Mouse (Mus musculus) liver, embryonic 16.5 days (tissue): ENCODE results near the gene Padi1. TPM values are rescaled to one million over a fixed set of nuclear protein-coding genes. Genes with fewer than 3 reads are reported as not detected.

Experiments used
- polyA plus RNA-seq: library from polyadenylated mRNA; unstranded; fragments of >200 nt; fragmentation: Nextera tagmentation; extraction: Ambion mirVana; gene quantifications from 2 replicates; pipeline ENCODE4 v1.2.1, GENCODE M21; 2015

The Padi1 gene
- polyA plus RNA-seq, 1 experiment from 2014 or later: not detected

Other genes with a start within 250 kb of the Padi1 start
- gene Arhgef10l, start 179.8 kb downstream of the Padi1 start, polyA plus RNA-seq: 5.7 and 6.6 TPM in 2 replicates
- gene Rcc2, start 145.2 kb downstream of the Padi1 start, polyA plus RNA-seq: 8.9 and 9.7 TPM in 2 replicates
- gene Padi6, start 103.1 kb downstream of the Padi1 start, polyA plus RNA-seq: not detected in 2 replicates
- 3.1 and 4.2 TPM in 2 replicates for gene Padi4, start 71.5 kb downstream of the Padi1 start, polyA plus RNA-seq
- gene Padi3, start 35.1 kb downstream of the Padi1 start, polyA plus RNA-seq: 0.09 and 0.11 TPM in 2 replicates
- gene Padi2, start 60.6 kb upstream of the Padi1 start, polyA plus RNA-seq: 1.6 and 1.7 TPM in 2 replicates
- 190 and 193 TPM in 2 replicates for gene Sdhb, start 115.4 kb upstream of the Padi1 start, polyA plus RNA-seq
- 15.7 and 18.3 TPM in 2 replicates for gene Atp13a2, start 141.1 kb upstream of the Padi1 start, polyA plus RNA-seq
- 15.3 and 20.3 TPM in 2 replicates for gene Mfap2, start 164.6 kb upstream of the Padi1 start, polyA plus RNA-seq
- 0.59 and 0.63 TPM in 2 replicates for gene Crocc, start 214.8 kb upstream of the Padi1 start, polyA plus RNA-seq
- 87.5 and 93.3 TPM in 2 replicates for gene Necap2, start 232.6 kb upstream of the Padi1 start, polyA plus RNA-seq
- gene Spata21, start 242.6 kb upstream of the Padi1 start, polyA plus RNA-seq: not detected in 2 replicates